Mouse (Mus musculus) bone marrow, adult 2 months (tissue): Measurements from ENCODE around the gene Igsf21.

Experiments
- CTCF ChIP-seq: fragments of 200-500 bp; IDR thresholded peaks from 2 replicates; pipeline ENCODE4 v1.5.1; 2011; ENCODE audit warnings: low read length, control low read depth; ENCODE audit not compliant: control insufficient read depth, insufficient read depth
- POLR2A ChIP-seq: fragments of 200-500 bp; IDR thresholded peaks from 2 replicates; pipeline ENCODE4 v1.6.1; 2011; ENCODE audit warnings: low read depth, mild to moderate bottlenecking, control low read depth, low read length, borderline replicate concordance; ENCODE audit not compliant: control insufficient read depth

GRCm38 (mm10) chr4:140089676-140090075, 156.9 kb downstream of the Igsf21 start:
- TF ChIP-seq POLR2A (no peak), CTCF (no peak)
